Mouse (Mus musculus): Measurements from ENCODE around the gene Prrc2b. TPM values are rescaled to one million over a fixed set of nuclear protein-coding genes. Genes with fewer than 3 reads are reported as not detected.

Gene Prrc2b
- polyA plus RNA-seq, 1 experiment: 43.5 TPM

DNA sequence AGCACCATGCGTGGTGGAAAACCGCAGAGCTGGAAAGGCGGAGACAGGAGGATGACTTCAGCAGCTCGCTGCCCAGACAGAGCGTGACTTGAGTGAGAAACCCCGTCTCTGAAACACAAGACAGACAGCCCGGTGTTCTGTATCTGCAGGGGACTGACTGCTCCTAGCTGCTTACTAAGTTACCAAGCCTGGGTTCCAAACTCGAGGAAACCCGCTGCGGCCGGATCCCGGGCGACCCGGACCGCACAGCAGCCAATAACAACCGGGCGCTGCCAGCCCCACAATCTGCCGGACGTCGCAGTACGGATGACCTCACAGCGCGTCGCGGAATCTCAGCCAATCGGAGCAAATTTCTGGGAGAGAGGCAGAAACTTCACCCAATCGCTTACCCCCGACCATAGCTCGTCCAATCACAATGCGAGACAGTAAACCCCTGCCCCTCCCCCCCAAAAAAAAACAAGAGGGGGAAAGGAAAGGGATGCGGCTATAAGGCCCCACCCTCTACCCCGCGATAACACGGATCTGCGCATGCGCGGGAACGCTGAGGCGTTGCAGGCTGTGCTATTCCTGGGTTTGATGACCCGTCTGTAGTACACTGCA is 13.1 kb upstream of the Prrc2b start:
- Histone ChIP-seq H3K27ac (ENCODE audit: insufficient read depth, low read depth, low read length) (peak overlapping the region; percentile 95), H3K27me3 (replicated peaks; ENCODE audit: control insufficient read depth, insufficient read depth, low read length) (no peaks in the 10 kb centered on the region), H3K4me3 (ENCODE audit: insufficient read depth, low read depth, low read length) (peak overlapping the region; percentile 84), H3K36me3 (ENCODE audit: control insufficient read depth, insufficient read depth, low read length) (no peaks in the 10 kb centered on the region), H3K4me1 (ENCODE audit: control insufficient read depth, insufficient read depth, low read length) (no peaks in the 10 kb centered on the region; the same call in 1 of the 2 replicates)
- TF ChIP-seq CTCF (conservative IDR thresholded peaks at IDR 0.05; ENCODE audit: insufficient read depth, insufficient read length, low read depth, low read length): no peak
- TF ChIP-seq POLR2A (IDR thresholded peaks at IDR 0.05; ENCODE audit: low read depth, low read length): peak; percentile 81
- DNase-seq: peak; percentile 99
- WGBS: under 1% methylated on average over 40 of the region's 40 CpGs

DNA sequence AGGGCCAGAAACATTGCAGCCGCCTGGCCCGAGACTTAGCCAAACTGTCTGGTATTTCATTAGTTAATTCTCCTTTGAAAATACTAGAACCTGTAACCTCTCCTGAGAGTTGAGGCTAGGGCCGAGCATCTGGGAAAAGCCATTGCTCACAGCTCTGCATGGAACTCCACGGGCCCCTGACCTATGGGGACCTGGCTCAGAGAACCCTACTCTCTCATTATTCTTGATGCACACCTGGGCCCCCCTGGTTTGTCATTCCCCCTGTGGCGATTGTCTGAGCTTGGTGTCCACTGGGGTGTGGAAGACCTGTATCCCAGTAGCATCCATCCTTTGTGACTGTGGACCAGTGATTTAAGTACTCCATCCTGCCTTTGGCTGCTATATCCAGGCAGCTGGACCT is 11.5 kb upstream of the Prrc2b start:
- no peak for DNase-seq
- Histone ChIP-seq H3K4me1 (ENCODE audit: control insufficient read depth, insufficient read depth, low read length) (no peaks in the 10 kb centered on the region; the same call in 1 of the 2 replicates), H3K4me3 (ENCODE audit: insufficient read depth, low read depth, low read length) (no peak overlapping the region), H3K27me3 (replicated peaks; ENCODE audit: control insufficient read depth, insufficient read depth, low read length) (no peaks in the 10 kb centered on the region), H3K27ac (ENCODE audit: insufficient read depth, low read depth, low read length) (no peak overlapping the region), H3K36me3 (ENCODE audit: control insufficient read depth, insufficient read depth, low read length) (no peaks in the 10 kb centered on the region)
- 80% methylated on average over 5 of the region's 5 CpGs for WGBS
- TF ChIP-seq POLR2A (IDR thresholded peaks at IDR 0.05; ENCODE audit: low read depth, low read length) (no peak), CTCF (conservative IDR thresholded peaks at IDR 0.05; ENCODE audit: insufficient read depth, insufficient read length, low read depth, low read length) (no peak)

DNA sequence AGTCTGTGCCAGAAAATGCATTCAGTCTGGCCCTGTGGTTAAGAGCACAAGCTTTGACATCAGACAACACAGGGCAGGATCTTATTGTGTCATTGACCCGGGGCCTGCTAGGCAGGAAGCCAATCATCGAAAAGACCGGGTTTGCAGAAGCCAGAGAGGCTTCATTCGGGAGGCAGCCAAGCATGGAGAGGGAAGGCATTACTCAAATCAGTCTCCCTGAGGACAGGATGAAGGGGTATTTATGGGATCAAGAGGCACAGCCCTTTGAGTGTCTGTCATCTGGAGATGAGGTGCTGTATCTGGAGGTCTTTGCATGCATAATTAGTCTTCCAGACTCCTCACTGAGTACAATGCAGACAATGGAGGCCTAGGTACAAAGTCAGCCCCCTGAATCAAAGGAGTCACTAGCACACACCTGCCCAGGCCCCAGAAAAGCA is 10.4 kb upstream of the Prrc2b start:
- H3K27me3 ChIP-seq (replicated peaks; ENCODE audit: control insufficient read depth, insufficient read depth, low read length): no peaks in the 10 kb centered on the region
- peak; percentile 91 for DNase-seq
- H3K27ac ChIP-seq (ENCODE audit: insufficient read depth, low read depth, low read length): no peak overlapping the region
- no peaks in the 10 kb centered on the region; the same call in 1 of the 2 replicates for H3K4me1 ChIP-seq (ENCODE audit: control insufficient read depth, insufficient read depth, low read length)
- TF ChIP-seq CTCF (conservative IDR thresholded peaks at IDR 0.05; ENCODE audit: insufficient read depth, insufficient read length, low read depth, low read length) (no peak), POLR2A (IDR thresholded peaks at IDR 0.05; ENCODE audit: low read depth, low read length) (no peak)
- H3K36me3 ChIP-seq (ENCODE audit: control insufficient read depth, insufficient read depth, low read length): no peaks in the 10 kb centered on the region
- 6% methylated on average over 4 of the region's 4 CpGs for WGBS
- no peak overlapping the region for H3K4me3 ChIP-seq (ENCODE audit: insufficient read depth, low read depth, low read length)

DNA sequence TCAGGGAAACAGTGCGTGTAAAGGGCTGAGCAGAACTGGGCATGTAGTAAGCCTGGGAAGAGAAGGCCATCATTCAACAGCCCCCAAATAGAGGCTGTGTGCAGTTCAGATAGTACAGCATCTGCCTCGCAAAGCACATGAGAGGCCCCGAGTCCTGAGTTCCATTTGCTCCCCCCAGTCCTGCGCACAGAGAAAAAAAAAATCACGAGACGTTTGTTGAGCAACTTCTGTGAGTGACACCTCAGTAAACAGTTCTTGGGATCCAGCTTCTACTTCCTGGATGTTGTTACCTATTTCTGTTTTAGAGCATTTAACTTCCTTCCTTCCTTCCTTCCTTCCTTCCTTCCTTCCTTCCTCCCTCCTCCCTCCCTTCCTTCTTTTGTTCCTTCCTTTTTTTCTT is 9.3 kb upstream of the Prrc2b start:
- Histone ChIP-seq H3K4me1 (ENCODE audit: control insufficient read depth, insufficient read depth, low read length) (no peaks in the 10 kb centered on the region; the same call in 1 of the 2 replicates), H3K27me3 (replicated peaks; ENCODE audit: control insufficient read depth, insufficient read depth, low read length) (no peaks in the 10 kb centered on the region), H3K27ac (ENCODE audit: insufficient read depth, low read depth, low read length) (no peak overlapping the region), H3K36me3 (ENCODE audit: control insufficient read depth, insufficient read depth, low read length) (no peaks in the 10 kb centered on the region), H3K4me3 (ENCODE audit: insufficient read depth, low read depth, low read length) (no peak overlapping the region)
- TF ChIP-seq POLR2A (IDR thresholded peaks at IDR 0.05; ENCODE audit: low read depth, low read length) (no peak), CTCF (conservative IDR thresholded peaks at IDR 0.05; ENCODE audit: insufficient read depth, insufficient read length, low read depth, low read length) (no peak)
- 77% methylated on average over 6 of the region's 6 CpGs for WGBS
- no peak for DNase-seq

DNA sequence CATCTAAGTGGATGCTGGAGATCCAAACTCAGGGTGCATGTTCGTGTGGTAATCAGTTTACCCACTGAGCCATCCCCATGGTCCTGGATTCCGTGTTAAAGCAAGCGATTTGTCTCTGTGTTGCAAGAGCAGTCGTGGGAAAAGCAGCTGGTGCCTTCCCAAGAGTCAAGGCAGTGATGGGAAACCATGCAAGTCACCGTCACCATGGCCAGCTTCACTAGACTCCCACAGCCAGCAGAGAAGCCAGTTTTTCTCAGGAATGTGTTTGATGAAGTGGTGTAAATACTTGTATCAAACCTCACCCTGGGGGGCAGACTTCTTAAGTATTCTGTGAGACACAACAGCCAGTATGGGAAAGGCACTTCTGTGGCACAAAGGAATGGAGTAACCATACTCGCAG is 8.5 kb upstream of the Prrc2b start:
- WGBS: 61% methylated on average over 6 of the region's 6 CpGs
- H3K36me3 ChIP-seq (ENCODE audit: control insufficient read depth, insufficient read depth, low read length): no peaks in the 10 kb centered on the region
- TF ChIP-seq CTCF (conservative IDR thresholded peaks at IDR 0.05; ENCODE audit: insufficient read depth, insufficient read length, low read depth, low read length) (no peak), POLR2A (IDR thresholded peaks at IDR 0.05; ENCODE audit: low read depth, low read length) (no peak)

DNA sequence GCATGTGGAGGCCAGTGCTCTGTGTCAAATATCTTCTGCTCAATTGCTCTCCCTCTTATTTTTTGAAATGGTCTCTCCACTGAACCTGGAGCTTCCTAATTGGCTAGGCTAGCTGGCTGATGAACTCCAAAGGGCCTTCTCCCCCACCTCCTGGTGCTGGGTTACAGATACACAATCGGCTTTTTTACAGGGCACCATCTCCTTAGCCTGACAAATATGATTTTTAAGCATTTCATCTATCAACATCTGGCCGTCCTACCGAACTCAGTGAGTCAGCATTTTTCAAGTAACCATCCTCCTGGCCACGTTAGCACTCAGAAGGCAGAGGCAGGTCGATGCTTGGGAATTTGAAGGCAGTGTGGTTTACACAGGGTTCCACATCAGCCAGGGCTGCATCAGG is 6.2 kb upstream of the Prrc2b start:
- no peak overlapping the region for H3K27ac ChIP-seq (ENCODE audit: insufficient read depth, low read depth, low read length)
- no peaks in the 10 kb centered on the region; the same call in 1 of the 2 replicates for H3K4me1 ChIP-seq (ENCODE audit: control insufficient read depth, insufficient read depth, low read length)
- TF ChIP-seq POLR2A (IDR thresholded peaks at IDR 0.05; ENCODE audit: low read depth, low read length) (no peak), CTCF (conservative IDR thresholded peaks at IDR 0.05; ENCODE audit: insufficient read depth, insufficient read length, low read depth, low read length) (no peak)
- no peak for DNase-seq
- no peak overlapping the region for H3K4me3 ChIP-seq (ENCODE audit: insufficient read depth, low read depth, low read length)
- no peaks in the 10 kb centered on the region for H3K27me3 ChIP-seq (replicated peaks; ENCODE audit: control insufficient read depth, insufficient read depth, low read length)
- 79% methylated on average over 5 of the region's 5 CpGs for WGBS
- H3K36me3 ChIP-seq (ENCODE audit: control insufficient read depth, insufficient read depth, low read length): no peaks in the 10 kb centered on the region

More for the DNA sequence above, 8.5 kb upstream of the Prrc2b start:
- H3K4me3 ChIP-seq (ENCODE audit: insufficient read depth, low read depth, low read length): no peak overlapping the region
- no peak for DNase-seq
- no peaks in the 10 kb centered on the region for H3K27me3 ChIP-seq (replicated peaks; ENCODE audit: control insufficient read depth, insufficient read depth, low read length)
- H3K27ac ChIP-seq (ENCODE audit: insufficient read depth, low read depth, low read length): no peak overlapping the region
- no peaks in the 10 kb centered on the region; the same call in 1 of the 2 replicates for H3K4me1 ChIP-seq (ENCODE audit: control insufficient read depth, insufficient read depth, low read length)

DNA sequence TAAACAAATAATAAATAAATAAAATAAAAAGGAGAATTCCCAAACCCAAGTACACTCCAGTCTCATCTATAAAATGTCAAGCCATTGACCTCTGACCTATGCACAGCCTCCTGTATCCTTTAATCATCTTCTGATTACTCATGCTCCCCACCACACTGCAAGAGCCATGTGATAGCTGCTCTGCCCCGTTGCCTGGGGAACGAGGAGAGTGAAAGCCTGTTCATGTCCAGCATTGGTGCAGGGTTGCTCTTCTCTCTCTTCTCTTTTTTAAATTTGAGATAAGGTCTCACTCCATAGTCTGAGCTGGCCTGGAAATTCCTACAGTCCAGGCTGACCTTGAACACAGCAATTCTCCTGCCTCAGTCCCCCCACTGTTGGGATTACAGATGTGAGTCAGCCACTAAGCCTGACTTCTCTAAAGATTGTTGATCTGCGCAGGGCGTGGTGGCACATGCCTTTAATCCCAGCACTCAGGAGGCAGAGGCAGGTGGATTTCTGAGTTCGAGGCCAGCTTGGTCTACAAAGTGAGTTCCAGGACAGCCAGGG is 4.2 kb upstream of the Prrc2b start:
- Histone ChIP-seq H3K4me3 (ENCODE audit: insufficient read depth, low read depth, low read length) (no peak overlapping the region), H3K27ac (ENCODE audit: insufficient read depth, low read depth, low read length) (no peak overlapping the region), H3K36me3 (ENCODE audit: control insufficient read depth, insufficient read depth, low read length) (no peaks in the 10 kb centered on the region), H3K27me3 (replicated peaks; ENCODE audit: control insufficient read depth, insufficient read depth, low read length) (no peaks in the 10 kb centered on the region), H3K4me1 (ENCODE audit: control insufficient read depth, insufficient read depth, low read length) (peaks cover 3% of the 10 kb centered on the region; the same call in 1 of the 2 replicates)
- DNase-seq: no peak
- TF ChIP-seq CTCF (conservative IDR thresholded peaks at IDR 0.05; ENCODE audit: insufficient read depth, insufficient read length, low read depth, low read length) (no peak), POLR2A (IDR thresholded peaks at IDR 0.05; ENCODE audit: low read depth, low read length) (no peak)
- 80% methylated on average over 5 of the region's 5 CpGs for WGBS

All from kidney, adult 2 months (tissue).